Mouse (Mus musculus) mouse embryonic stem cell (cell line): Measurements from ENCODE around the gene Rhebl1.

ENCODE experiments used
- in situ Hi-C, 2 experiments: fragments of 300-500 bp; cut with MboI; formaldehyde crosslinking; loops; 1 replicate in 1 of 2; 3 replicates in 1 of 2; pipeline ENCODE4 v1.14.3; 2019 to 2020; ENCODE audit warnings: low sequenced_read_pairs in 2 of 2, low pct_unique_long_range_greater_than_20kb in 1 of 2, mixed read lengths in 1 of 2; ENCODE audit not compliant: unreplicated experiment in 1 of 2

Rhebl1 gene

DNA sequence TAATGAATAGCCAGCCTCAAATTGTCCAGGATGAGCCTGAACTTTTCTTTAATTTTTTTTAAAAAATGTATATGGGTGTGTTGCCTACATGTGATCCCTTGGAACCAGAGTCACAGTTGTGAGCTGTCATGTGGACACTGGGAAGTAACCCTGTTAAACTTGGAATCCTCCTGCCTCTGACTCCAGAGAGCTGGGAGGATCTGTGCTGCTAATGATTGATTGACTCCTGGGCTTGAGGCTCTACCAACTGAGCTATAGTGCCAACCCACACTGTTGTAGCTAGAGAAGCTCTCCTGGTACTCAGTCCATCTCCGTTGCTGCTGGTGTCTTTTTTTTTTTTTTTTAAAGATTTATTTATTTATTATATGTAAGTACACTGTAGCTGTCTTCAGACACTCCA lies 10.2 kb downstream of the Rhebl1 start:
- in situ Hi-C loops, result no loop called here

DNA sequence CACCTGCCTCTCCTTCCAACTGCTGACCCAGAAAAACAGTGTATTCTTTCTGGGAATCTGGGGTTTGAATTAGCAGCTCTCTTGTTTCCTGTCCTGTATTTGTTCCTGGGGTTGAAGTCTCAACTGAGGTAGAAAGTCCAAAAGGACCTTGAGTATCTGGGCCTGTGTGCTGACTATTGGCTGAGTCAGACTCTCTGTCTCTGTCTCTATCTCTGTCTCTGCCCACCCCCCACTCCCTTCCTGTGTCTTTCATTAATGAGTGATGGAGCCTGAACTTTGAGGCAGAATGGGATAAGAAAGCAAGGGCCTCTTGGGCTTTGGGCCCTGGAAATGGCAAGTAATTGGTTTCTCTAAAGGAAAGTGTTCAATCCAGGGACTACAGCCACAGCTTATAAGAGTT lies 10.7 kb downstream of the Rhebl1 start:
- in situ Hi-C loops, result no loop called here

DNA sequence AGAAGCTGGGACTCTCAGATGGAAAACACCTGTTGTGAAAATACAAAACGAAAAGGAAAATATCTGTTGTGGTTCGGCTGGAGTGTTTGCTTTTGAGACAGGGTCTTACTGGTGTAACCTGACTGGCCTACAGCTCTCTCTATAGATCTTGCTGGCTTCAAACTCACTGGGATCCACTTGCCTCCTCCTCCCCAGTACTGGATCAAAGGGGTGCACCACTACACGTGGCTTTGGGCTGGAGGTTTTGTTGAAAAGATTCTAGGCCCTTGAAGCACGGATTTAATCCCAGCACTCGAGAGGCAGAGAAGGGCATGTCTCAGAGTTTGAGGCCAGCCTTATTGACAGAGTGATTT lies 12.7 kb downstream of the Rhebl1 start:
- in situ Hi-C loops, result no loop called here

DNA sequence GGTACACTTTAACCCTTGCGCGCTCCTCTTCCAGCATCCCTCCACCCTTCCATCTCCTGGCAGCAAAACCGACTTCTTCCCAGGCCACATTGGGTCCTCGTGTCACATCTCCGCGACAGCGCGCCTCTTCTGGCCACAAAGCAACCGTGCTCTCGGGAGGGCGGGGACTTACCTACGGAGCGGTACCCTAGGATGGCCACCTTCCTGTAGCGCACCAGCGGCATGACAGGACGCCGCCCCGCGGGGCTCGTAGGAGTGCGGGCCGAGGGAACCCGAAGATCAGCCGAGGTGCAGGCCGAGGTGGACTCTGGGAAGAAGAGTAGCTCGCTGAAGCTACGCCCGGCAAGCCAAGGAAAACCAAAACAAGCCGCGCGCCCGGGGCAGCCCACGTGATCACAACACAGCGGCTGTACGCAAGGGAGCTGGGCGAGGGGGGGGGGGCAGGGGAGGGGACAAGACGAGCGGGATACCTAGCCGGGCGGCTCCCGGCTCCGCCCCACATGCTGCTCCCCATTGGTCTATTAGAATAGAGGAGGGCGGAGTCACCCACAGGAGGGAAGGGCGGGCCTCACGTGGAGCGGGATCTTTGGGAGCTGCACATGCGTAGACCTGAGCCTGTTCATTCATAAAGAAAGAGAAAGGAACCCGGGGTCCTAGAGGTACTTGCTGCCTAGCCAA lies 13.2 kb downstream of the Rhebl1 start:
- in situ Hi-C loops, result no loop called here

DNA sequence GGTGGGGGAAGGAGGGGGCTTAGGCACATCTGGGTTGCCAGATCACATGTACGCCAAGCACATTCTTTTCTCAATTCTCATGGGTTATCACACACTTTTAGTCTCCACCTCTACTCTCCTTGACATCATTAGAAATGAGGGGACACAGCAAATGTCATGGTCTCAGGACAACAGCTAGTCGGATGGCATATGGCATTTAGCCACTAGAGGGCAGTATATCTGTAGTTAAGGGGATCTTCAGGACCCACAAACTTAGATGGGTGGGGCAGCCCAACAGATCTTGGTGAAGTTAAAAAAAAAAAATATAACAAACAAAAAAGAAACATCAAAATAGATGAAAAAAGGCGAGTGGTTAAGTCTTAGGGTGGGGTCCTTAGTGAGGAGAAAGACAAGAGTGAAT lies 17.0 kb downstream of the Rhebl1 start:
- in situ Hi-C loops, result no loop called here

DNA sequence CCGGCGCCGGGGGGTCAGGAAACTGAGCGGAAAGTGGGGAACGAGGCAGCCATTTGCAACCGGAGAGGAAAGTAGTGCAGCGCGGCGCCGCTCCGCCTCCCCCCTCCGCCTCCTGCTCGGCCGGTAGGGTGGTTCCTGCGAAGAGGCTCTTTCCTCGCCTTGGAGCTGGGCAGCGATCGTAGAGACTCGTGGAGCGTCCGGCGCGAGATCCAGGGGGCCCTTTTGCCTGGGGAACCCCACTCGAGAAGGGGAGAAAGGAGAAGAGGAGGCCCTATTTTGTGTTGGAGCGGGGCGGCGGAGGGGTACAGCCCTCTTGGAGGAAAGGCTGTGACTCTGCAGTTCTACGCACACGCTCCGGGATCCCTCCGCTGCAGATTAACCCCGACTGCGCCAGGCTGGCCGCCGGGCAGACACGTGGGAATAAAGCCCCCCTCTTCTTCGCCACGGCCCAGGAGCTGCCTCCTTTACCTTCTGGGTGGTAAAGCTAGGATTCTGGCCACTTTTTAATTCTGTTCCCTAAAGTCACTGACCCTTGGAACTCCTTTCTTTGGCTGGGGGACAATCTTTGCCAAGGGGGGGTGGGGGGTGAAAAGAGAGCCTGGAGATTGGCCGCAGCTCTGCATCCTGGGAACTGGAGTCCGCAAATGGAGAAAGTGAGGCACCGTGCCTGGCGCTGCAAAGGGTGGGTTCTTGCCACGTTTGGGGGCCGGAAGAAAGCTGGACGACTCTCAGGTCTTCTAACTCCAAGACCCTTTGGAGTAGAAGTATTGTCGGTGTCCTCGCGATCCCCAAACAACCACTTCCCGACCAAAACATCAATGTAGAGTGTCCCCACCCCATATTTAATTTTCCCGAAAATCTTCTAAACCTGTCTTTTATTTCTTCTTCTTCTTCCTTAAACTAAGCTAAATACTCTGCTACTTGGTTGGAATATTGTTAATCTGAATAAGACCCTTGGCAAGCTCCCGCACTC lies 22.1 kb downstream of the Rhebl1 start:
- in situ Hi-C loops, result no loop called here

DNA sequence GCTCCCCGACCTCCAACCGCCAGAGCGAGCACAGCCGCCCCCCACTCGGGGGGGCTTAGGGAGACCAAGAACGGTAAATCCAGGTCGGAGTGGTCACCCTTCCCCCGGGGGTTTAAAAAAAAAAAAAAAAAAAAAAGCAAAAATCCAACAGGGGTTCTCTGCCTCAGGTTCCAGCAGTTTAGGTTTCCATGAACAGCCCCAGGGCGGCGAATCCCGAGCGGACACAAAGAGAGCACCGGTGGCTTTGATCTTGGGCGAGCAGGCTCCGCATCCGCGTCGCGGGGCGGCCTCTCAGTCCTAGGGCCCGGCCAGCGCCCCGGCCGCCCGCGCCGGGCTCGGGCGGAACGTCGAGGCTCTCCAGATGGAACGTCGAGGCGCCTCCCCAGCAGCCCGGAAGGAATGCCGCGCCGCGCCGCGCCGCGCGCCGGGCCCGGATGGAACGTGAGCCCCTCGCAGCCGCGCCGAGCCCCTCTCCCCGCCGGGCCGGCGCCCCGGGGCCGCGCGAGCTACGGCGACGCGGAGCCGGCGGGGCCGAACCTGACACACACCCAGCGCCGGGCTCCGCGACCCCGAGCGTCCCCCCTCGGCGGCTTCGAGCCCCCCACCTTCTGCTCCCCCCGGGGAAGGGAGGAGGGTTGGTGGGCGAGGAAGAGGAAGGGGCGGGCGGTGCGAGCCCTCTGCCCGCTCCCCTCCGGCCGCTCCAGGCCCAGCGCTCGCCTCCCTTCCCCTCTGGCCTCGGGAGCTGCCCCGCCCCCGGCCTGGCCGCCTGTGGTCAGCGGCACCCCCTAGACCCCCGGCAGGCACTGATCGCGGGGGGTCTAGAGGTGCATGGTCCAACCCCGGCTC lies 23.0 kb downstream of the Rhebl1 start, which contains the start of gene Kmt2d:
Kmt2d (minus strand) TSS at position 135 of the 846 bp plus-strand sequence.
- in situ Hi-C loops, result no loop called here

DNA sequence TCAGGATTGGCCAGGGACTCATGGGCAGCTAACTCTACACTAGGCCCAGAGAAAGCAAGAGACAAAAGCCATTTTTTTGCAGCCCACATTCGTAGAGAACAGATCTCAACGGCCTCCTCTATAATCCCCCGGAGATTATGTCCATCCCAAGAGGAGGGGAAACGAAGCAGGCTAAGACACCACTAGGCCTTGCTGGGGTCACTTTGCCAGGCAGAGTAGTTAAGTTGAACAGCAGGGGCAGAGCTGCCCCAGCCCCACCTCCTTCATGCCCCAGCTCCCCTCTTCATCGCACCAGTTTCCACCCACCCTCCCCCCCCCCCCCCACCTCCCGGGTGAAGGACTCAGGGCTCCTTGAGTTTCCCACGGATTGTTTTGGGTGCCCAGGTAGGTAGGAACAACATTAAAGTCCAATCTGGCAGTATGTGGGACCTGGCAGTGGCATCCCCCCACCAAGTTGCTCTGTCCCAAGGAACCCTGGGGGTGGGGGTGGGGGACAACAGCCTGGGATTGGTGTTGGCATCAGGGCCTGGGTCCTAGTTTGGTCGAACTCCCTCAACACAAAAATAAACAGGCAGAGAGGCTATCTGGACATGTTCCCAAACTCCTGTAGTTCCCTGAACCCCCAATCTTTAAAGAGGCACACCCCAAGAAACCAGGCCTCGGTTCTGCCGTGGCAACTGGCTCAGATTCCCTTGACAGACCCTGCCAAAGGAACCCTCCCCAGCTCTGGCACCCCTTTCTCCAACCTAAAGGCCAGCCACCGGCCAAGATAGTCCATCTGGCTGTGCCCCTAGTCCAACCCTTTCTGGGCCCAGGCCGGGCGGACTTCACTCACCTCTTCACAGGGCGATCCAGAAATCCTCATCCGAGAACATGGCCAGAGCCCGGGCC lies 23.9 kb downstream of the Rhebl1 start:
- in situ Hi-C loops, result no loop called here

DNA sequence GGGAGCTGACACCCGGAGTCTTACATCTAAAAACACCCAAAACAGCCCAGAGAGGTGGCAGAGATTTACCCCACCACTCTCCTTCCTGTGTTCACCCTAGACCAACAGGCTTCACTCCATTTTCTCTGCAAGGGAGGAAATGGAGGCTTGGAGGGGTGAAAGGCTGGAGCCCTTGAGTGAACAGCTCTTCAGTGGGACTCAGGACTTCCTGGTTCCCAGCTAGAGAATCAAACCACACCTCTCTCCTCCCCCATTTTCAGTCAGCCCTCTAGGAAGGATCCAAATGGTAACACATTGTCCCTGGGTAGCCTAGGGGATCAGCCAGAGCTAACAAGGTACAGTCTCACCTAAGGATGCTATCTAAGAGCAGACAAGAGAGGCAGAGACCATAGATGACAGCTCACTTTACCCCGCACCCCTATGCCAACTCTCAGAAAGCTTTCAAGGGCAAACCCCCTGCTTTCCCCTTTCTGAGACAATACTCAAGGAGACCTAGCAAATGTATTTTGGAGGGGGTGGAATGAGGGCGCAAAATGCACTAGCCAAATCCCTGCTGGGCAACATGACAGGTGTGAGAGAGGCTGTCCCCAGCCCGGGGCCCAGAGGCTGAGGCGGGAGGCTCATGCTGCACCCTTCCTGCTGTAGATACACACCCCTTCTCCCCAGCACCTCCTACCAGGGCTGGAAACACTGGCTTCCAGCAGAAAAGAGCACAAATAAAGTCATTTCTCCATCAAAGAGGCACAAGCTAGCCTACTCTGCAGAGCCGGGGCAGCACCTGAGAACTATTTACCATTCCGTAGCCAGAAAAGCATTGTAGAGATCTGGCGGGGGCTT lies 24.8 kb downstream of the Rhebl1 start:
- in situ Hi-C loops, result no loop called here

DNA sequence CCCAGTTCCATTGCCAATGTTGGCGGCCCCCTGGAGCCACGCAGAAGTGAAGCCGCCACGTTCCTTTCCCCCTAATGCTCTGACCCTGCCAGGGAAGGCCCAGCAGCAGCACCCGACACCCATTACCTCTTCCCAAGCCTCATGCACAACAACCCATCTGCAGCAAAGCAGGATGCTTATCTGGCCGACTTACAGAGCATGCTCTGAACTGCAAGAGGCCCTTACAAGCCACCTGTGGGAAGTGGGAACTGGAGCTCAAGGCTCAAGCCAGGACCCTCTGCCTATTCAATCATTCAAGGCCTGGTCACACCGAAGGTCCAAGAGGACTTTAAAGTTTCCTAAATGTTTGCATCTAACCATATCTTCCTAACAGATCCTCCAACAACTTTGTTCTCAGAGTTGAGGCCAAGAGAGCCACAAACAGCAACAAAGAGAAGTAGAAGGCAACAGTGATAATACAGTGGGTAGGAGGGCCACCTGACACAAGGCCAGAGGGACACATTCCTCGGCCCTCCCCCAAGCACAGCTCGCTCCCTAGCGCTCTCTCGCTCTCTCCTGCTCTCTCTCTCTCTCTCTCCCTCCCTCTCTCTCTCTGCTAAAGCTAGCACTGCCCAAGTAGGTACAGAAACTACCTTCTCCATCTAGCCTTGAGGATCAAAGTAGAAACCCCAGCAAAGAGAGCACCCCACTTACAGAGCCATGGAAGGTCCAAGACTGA lies 25.8 kb downstream of the Rhebl1 start:
- in situ Hi-C loops, result no loop called here

DNA sequence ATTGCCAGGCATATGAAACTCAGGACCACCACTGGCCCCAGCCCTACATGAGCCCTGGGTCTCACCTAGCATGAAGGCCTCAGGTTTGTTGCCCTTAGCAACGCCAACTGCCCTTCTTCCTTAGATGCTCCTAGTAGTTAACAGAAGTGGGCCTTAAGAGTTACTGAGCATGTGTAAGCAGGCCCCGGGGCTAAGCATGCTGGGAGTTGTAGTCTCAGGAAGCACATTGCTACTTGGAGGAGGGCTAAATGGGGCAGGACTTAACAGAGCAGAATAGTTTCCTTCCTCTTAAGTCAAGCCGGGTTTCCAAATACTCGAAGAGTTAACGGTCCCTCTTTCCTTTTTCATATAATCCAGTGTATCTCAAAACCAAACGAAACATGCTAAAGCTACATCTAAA lies 27.0 kb downstream of the Rhebl1 start:
- in situ Hi-C loops, result no loop called here

DNA sequence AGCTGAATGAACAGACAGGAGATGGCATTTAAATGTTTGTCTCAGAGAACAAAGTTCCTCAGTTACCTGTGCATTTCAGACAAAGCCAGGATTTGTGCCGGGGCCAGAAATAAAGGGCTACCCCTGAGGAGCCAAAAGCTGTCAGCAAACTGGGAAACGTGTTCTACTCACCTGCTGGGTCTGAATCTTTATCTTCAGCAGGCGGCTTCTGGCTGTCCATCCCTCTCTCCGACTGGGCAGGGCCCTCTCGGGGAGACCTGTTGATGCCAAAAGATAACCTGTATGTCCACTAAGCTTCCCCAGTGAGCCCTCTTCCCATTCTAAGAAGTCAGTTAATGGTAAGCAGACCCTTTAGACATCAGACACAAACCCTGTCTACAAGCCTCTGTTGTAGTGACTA lies 27.8 kb downstream of the Rhebl1 start:
- in situ Hi-C loops, result no loop called here

DNA sequence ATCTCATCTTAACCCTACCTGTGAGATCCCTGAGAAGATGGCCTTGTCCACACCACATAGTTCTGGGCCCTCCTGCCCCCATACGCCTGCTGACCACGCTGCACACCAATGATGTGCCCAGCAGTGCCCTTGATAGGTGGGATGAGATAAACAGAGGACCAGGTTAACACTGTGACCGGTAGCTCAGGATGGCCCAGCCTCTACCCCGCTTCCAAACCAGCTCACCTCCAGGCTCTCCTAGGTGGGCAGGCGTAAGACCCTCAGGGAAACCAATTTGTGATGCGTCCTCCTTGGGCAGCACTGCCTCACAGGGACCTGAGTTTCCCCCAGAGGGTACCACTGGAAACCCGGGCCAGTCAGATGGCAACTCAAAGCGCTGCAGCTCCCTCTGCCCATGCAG lies 28.6 kb downstream of the Rhebl1 start:
- in situ Hi-C loops, result no loop called here

DNA sequence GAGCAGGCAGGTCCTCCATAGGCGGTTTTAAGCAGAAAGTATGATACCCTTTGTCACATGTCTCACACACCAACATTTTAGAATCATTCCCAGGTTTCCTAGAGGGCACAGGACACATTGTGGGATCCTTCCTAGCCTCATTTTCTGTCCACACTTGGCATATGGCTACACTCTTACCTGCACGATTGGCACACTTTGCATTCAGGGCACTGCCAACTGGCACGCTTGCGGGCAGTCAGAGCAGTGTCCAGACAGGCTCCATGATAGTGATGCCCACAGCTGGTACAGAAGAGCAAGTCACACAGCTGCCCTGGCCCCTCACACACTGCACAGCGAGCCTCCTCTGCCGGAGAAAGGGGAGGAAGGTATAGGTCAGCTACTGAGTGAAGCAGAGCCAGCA lies 29.4 kb downstream of the Rhebl1 start:
- in situ Hi-C loops, result no loop called here

DNA sequence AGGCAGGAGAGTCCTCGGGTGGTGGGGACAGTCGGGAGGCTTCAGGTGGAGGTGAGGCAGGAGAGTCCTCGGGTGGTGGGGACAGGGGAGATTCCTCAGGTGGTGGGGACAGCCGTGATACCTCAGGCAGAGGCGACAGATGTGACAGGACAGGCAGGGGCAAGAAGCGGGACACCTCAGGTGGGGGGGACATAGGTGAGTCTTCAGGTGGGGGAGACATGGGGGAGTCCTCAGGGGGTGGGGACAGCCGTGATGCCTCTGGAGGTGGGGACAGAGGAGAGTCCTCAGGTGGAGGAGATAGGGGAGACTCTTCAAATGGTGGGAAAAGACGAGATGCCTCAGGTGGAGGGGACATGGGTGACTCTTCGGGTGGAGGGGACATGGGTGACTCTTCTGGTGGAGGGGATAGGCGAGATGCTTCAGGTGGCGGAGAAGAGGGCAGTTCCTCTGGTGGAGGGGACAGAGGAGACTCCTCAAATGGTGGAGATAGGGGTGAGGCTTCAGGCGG lies 30.8 kb downstream of the Rhebl1 start:
- in situ Hi-C loops, result no loop called here

DNA sequence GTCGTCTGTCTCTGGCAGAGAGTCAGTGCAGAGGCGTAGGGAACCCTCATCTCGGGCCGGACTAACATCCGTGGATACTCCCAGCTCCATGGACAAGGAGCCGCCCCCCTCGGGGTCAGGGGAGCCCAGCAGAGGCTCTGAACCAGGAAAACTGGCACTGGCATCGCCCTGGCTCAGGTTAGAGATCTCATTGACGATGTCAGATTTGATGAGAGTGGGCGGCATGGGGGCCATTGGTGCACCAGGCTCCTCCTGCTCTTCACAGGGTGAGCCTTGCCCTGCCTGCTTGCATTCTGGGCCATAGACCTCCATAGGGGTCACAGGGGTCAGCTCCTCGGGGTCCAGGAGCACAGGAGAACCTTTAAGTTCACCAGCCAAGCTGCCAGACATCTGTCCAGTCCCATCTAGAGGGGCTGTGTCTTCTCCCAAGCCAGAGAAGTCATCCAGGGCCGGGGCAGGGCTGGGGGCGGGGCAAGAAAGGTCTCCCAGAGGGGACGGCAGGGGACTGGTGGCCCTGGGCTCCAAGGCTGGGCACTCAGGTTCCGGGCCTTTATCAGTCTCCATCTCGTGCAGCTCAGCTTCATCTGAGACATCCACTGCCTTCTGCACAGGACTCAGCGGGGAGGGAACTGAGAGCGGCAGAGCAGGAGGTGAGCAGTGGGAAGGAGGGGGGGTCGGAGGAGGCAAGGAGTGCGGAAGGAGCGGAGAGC lies 32.5 kb downstream of the Rhebl1 start:
- in situ Hi-C loops, result no loop called here
